Mouse (Mus musculus) lung, embryonic 16.5 days (tissue): ENCODE measurements around the gene Srm. TPM values are rescaled to one million over a fixed set of nuclear protein-coding genes. Genes with fewer than 3 reads are reported as not detected.

Experiments used
- ATAC-seq: fragments of 200-750 bp; cut with Nextera tagmentation; 2 replicates; pipeline ENCODE4 v1.8.0; 2017; ENCODE audit warnings: low read depth, mild to moderate bottlenecking, moderate library complexity
- H3K27ac ChIP-seq: fragments of 300-500 bp; sonication (generic); 2 replicates; pipeline ENCODE4 v1.5.1; 2014; ENCODE audit warnings: mild to moderate bottlenecking, control low read depth, low read length
- H3K27me3 ChIP-seq: fragments of 300-500 bp; sonication (generic); 2 replicates; pipeline ENCODE4 v1.6.1; 2014; ENCODE audit warnings: low read depth, low read length, mixed read lengths; ENCODE audit not compliant: control insufficient read depth, insufficient read depth
- H3K36me3 ChIP-seq: fragments of 300-500 bp; sonication (generic); 2 replicates; pipeline ENCODE4 v1.6.1; 2014; ENCODE audit warnings: low read length; ENCODE audit not compliant: control insufficient read depth, insufficient read depth
- H3K4me1 ChIP-seq: fragments of 300-500 bp; sonication (generic); replicated peaks from 2 replicates; pipeline ENCODE4 v1.6.1; 2014; ENCODE audit warnings: low read length, mixed read lengths; ENCODE audit not compliant: control insufficient read depth, insufficient read depth
- H3K4me2 ChIP-seq: fragments of 300-500 bp; sonication (generic); 2 replicates; pipeline ENCODE4 v1.6.1; 2014; ENCODE audit warnings: low read depth, low read length, control low read depth
- H3K4me3 ChIP-seq: fragments of 300-500 bp; sonication (generic); 2 replicates; pipeline ENCODE4 v1.5.1; 2014; ENCODE audit warnings: mild to moderate bottlenecking, low read length, control low read depth
- H3K9ac ChIP-seq: fragments of 300-500 bp; sonication (generic); 2 replicates; pipeline ENCODE4 v1.6.1; 2014; ENCODE audit warnings: low read length, control low read depth
- H3K9me3 ChIP-seq: fragments of 300-500 bp; sonication (generic); 2 replicates; pipeline ENCODE4 v1.6.1; 2016; ENCODE audit warnings: low read length; ENCODE audit not compliant: control insufficient read depth
- WGBS: fragments of 180-500 bp; shearing (Covaris S2); extraction: QIAGEN DNeasy Blood & Tissue Kit; methylation state at CpG from one replicate; pipeline ENCODE4 v1.1.7; 2014; 5-methylcytosine and 5-hydroxymethylcytosine counted together
- polyA plus RNA-seq: library from polyadenylated mRNA; unstranded; fragments of >200 nt; fragmentation: Nextera tagmentation; extraction: Ambion mirVana; gene quantifications from 2 replicates; pipeline ENCODE4 v1.2.1, GENCODE M21; 2015

The Srm gene
- polyA plus RNA-seq, 1 experiment from 2014 or later: 126 TPM

DNA sequence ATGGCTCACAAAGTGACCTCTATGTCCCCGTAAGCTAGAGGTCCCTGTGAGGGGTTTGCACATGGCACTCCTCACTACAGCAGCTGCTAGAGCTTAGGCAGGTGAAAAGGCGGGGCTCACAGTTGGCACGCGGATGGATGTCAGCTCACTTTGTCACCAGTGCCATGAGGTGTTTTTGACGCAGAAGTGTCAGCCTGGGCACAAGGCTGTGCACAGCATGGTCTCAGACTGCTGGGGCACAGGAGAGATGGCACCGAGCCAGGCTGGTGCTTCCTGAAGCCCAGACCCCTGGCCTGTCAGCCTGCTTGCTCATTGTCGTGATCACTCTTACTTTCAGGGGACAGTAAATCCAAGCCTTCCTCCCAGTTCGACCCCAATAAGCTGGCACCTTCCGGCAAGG lies 10.5 kb upstream of the Srm start:
- Histone ChIP-seq H3K4me3 (no peak overlapping the region), H3K27ac (no peak overlapping the region), H3K4me2 (no peak overlapping the region), H3K36me3 (peaks cover 30% of the 10 kb centered on the region), H3K9me3 (no peaks in the 10 kb centered on the region), H3K27me3 (no peaks in the 10 kb centered on the region), H3K9ac (no peak overlapping the region), H3K4me1 (no peaks in the 10 kb centered on the region)
- ATAC-seq: 0 out of 2 replicates have a peak, but pooled peaks have one; percentile 22
- WGBS: 88% methylated on average over 9 of the region's 9 CpGs

GRCm38 (mm10) chr4:148581422-148581821 lies 9.9 kb upstream of the Srm start:
- 79% methylated on average over 5 of the region's 5 CpGs for WGBS
- no peak overlapping the region for H3K4me3 ChIP-seq
- H3K9ac ChIP-seq: no peak overlapping the region
- no peaks in the 10 kb centered on the region for H3K9me3 ChIP-seq
- no peak overlapping the region for H3K4me2 ChIP-seq
- ATAC-seq: no peak
- H3K36me3 ChIP-seq: peaks cover 27% of the 10 kb centered on the region
- no peaks in the 10 kb centered on the region for H3K27me3 ChIP-seq
- no peaks in the 10 kb centered on the region for H3K4me1 ChIP-seq
- H3K27ac ChIP-seq: no peak overlapping the region

DNA sequence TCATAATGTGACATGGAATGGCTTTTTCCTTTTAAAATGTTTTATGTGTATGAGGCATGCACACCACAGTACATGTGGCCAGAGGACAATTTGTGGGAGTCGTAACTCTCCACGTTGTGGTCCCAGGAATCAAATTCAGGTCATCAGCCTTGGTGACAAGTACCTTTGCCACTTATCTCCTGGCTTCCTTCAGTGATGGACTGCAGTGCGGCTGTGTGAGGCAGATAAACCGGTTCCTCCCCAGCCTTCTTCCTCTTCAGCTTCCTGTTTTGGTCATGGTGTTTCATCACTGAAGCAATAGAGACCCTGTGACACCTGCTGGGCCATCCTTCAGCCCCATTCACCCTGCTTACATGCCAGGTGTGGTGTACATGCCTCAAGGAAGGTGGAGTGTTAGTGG lies 8.0 kb upstream of the Srm start:
- 60% methylated on average over 4 of the region's 4 CpGs for WGBS
- Histone ChIP-seq H3K27me3 (no peaks in the 10 kb centered on the region), H3K9ac (no peak overlapping the region), H3K9me3 (no peaks in the 10 kb centered on the region), H3K4me3 (no peak overlapping the region), H3K27ac (no peak overlapping the region), H3K36me3 (peaks cover 19% of the 10 kb centered on the region), H3K4me1 (no peaks in the 10 kb centered on the region), H3K4me2 (no peak overlapping the region)
- no peak for ATAC-seq

DNA sequence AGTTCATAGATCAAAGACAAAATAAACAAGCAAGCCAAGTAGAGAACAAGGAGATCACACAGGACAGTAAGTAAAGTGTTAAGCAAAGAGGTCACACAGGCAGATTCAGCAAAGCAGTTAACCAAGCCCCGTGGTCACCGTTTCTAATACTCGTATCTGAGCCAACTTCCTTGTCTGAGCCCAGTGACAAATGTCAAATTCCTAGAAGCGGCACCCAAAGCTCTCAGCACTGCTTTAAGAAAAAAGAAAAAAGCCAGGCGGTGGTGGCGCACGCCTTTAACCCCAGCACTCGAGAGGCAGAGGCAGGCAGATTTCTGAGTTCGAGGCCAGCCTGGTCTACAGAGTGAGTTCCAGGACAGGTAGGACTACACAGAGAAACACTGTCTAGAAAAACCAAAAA lies 4.7 kb upstream of the Srm start:
- no peak for ATAC-seq
- WGBS: 59% methylated on average over 9 of the region's 9 CpGs
- Histone ChIP-seq H3K36me3 (no peaks in the 10 kb centered on the region), H3K4me1 (peaks cover 8% of the 10 kb centered on the region), H3K4me2 (no peak overlapping the region), H3K9me3 (no peaks in the 10 kb centered on the region), H3K27me3 (no peaks in the 10 kb centered on the region), H3K4me3 (no peak overlapping the region), H3K27ac (no peak overlapping the region), H3K9ac (no peak overlapping the region)

DNA sequence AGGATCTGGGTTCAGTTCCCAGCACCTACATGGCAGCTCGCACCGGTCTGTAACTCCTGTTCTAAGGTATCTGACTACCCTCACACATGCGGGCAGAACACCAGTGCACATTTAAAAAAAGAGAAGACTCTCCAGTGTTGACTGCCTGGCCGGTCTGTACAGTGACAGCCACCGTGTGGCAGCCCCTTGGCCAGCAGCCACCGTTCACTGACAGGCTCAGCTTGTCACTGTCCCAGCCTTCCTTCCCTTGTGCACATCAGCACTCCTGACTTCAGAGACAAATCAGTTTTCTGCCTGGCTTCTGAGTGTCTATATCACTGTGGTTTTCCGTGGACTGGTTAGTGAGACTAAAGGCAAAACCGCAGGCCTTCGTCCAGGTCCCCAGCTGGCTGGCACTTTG lies 2.5 kb upstream of the Srm start:
- Histone ChIP-seq H3K27me3 (no peaks in the 10 kb centered on the region), H3K4me3 (no peak overlapping the region), H3K36me3 (no peaks in the 10 kb centered on the region), H3K4me2 (no peak overlapping the region), H3K4me1 (peaks cover 18% of the 10 kb centered on the region), H3K9ac (no peak overlapping the region), H3K9me3 (no peaks in the 10 kb centered on the region), H3K27ac (no peak overlapping the region)
- ATAC-seq: no peak
- WGBS: 65% methylated on average over 9 of the region's 9 CpGs

- Histone ChIP-seq H3K4me1 (peaks cover 18% of the 10 kb centered on the region), H3K9me3 (no peaks in the 10 kb centered on the region), H3K27ac (no peak overlapping the region), H3K4me3 (no peak overlapping the region), H3K9ac (no peak overlapping the region), H3K36me3 (peaks cover 7% of the 10 kb centered on the region), H3K27me3 (no peaks in the 10 kb centered on the region), H3K4me2 (0 out of 2 replicates have a peak overlapping the region, but pooled peaks have one; percentile 30)
- no peak for ATAC-seq
- WGBS: 55% methylated on average over 7 of the region's 8 CpGs
Measured at GRCm38 (mm10) chr4:148589565-148589964, 1.7 kb upstream of the Srm start.

- WGBS: 2% methylated on average over 18 of the region's 18 CpGs
- peaks cover 18% of the 10 kb centered on the region for H3K36me3 ChIP-seq
- H3K4me1 ChIP-seq: peaks cover 18% of the 10 kb centered on the region
- peak overlapping the region; percentile 77 for H3K27ac ChIP-seq
- peak overlapping the region; percentile 74 for H3K4me2 ChIP-seq
- peak overlapping the region; percentile 92 for H3K4me3 ChIP-seq
- H3K9me3 ChIP-seq: no peaks in the 10 kb centered on the region
- H3K27me3 ChIP-seq: no peaks in the 10 kb centered on the region
- no peak for ATAC-seq
- peak overlapping the region; percentile 69 for H3K9ac ChIP-seq
Measured at GRCm38 (mm10) chr4:148590421-148591170, 707 bp upstream of the Srm start.

GRCm38 (mm10) chr4:148591637-148592380 lies 506 bp downstream of the Srm start:
- Histone ChIP-seq H3K36me3 (peaks cover 29% of the 10 kb centered on the region), H3K27me3 (no peaks in the 10 kb centered on the region), H3K4me3 (peak overlapping the region; percentile 92), H3K9ac (peak overlapping the region; percentile 84), H3K4me2 (peak overlapping the region; percentile 79), H3K9me3 (no peaks in the 10 kb centered on the region), H3K4me1 (peaks cover 18% of the 10 kb centered on the region), H3K27ac (no peak overlapping the region)
- WGBS: under 1% methylated on average over 53 of the region's 53 CpGs
- ATAC-seq: peak; percentile 36

DNA sequence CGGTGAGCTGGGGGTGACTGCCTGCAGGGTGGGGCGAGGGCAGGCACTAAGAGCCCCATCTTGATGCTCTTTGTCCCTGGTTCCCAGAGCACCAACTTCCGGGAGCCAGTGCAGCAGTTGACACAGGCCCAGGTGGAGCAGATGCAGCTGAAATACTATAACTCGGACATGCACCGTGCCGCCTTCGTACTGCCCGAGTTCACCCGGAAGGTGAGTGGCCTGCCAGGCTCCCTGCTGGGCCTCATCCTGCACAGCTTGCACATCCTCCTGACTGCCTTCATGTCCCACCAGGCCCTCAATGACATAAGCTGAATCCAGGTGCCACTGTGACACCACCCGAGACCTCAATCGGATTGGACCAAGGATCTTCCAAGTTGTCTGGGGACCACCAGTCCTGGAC lies 2.7 kb downstream of the Srm start:
- H3K27ac ChIP-seq: no peak overlapping the region
- no peak overlapping the region for H3K9ac ChIP-seq
- no peak overlapping the region for H3K4me2 ChIP-seq
- H3K36me3 ChIP-seq: peaks cover 38% of the 10 kb centered on the region
- H3K9me3 ChIP-seq: peaks cover 4% of the 10 kb centered on the region; the same call in 1 of the 2 replicates
- ATAC-seq: no peak
- no peak overlapping the region for H3K4me3 ChIP-seq
- peaks cover 18% of the 10 kb centered on the region for H3K4me1 ChIP-seq
- no peaks in the 10 kb centered on the region for H3K27me3 ChIP-seq
- 95% methylated on average over 11 of the region's 11 CpGs for WGBS
